Comparison of ENCODE assay signal across 8 mouse cellular contexts in the genomic region with DNA sequence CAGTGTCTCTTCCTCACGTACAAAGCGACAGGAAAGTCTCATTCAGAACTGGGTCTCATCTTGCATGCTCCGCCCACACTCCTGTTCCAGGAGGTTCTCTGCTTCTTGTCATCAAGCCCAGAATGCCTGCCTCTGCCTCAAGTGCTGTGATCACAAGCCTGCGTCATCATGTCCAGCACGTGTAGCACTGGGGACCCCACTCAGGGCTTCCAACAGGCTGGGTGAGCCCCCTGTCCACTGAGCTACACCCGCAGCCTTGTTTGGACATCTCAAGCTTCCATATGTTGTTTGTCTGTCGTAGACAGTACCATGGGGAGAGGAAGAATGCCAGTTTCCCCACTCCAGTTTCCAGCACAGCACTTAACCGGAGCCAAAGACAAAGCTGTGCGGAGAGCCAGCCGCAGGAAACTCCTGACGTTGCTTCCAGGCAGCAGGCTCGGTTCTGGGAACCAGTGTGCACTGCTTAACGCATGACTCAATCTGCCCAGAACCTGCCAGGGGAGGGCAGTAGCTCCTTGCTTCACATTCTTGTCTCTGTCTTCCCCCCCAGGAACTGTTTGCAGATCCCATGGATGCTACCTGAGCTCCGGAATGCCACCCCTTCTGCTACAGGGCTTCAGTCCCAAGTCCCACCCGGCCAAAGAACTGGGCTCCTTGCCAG. TPM values are rescaled to one million over a fixed set of nuclear protein-coding genes. Genes with fewer than 3 reads are reported as not detected.
A peak's percentile ranks its signal among the peaks of the same experiment; 100 is the strongest.
DNase-seq lines count a peak whose midpoint lies in the region; ATAC-seq lines count a peak whose summit lies in the region.

No protein-coding gene starts in this region.

- no peaks in the 10 kb centered on the region for H3K27me3 ChIP-seq in hindbrain, embryonic 14.5 days (ENCODE audit: control insufficient read depth, insufficient read depth, low read length)
- H3K27me3 ChIP-seq in lung, embryonic 15.5 days, result no peaks in the 10 kb centered on the region

- no peaks in the 10 kb centered on the region for H3K4me1 ChIP-seq in hindbrain, embryonic 14.5 days (replicated peaks; ENCODE audit: control insufficient read depth, insufficient read depth, low read length)
- H3K4me1 ChIP-seq in lung, embryonic 15.5 days, result peaks cover 12% of the 10 kb centered on the region

- H3K4me3 ChIP-seq in hindbrain, embryonic 14.5 days (replicated peaks; ENCODE audit: low read length), result no peak overlapping the region
- H3K4me3 ChIP-seq in lung, embryonic 15.5 days, result peak overlapping the region; percentile 14; the same call in 1 of the 2 replicates

- peak overlapping the region; percentile 40 for H3K4me2 ChIP-seq in hindbrain, embryonic 14.5 days (replicated peaks)
- peak overlapping the region; percentile 54 for H3K4me2 ChIP-seq in lung, embryonic 15.5 days

- no peaks in the 10 kb centered on the region for H3K9me3 ChIP-seq in hindbrain, embryonic 14.5 days (ENCODE audit: control insufficient read depth, low read length)
- H3K9me3 ChIP-seq in lung, embryonic 15.5 days, result no peaks in the 10 kb centered on the region

- H3K9ac ChIP-seq in hindbrain, embryonic 14.5 days, result no peak overlapping the region
- no peak overlapping the region; the same call in 1 of the 2 replicates for H3K9ac ChIP-seq in lung, embryonic 15.5 days

- H3K27ac ChIP-seq in hindbrain, embryonic 14.5 days, result peak overlapping the region; percentile 34; the same call in 1 of the 2 replicates
- no peak overlapping the region for H3K27ac ChIP-seq in lung, embryonic 15.5 days

- ATAC-seq in hindbrain, embryonic 14.5 days (ENCODE audit: low FRiP score), result peak; percentile 53; the same call in 1 of the 2 replicates
- peak; percentile 62 for ATAC-seq in lung, embryonic 15.5 days (ENCODE audit: borderline replicate concordance, extremely low read depth, low FRiP score, low TSS enrichment)

- peak; percentile 92 for DNase-seq in NIH3T3 (ENCODE audit: low read depth)
- peak; percentile 70 for DNase-seq in cerebellum, adult 8-10 months
- DNase-seq in frontal cortex, postnatal 14 days (ENCODE audit: low spot score in 2 of 2), result peak; percentile 50 to 54
- peak; percentile 40 for DNase-seq in hindbrain, embryonic 14.5 days (ENCODE audit: low spot score)
- DNase-seq in layer of hippocampus, postnatal 14 days (ENCODE audit: low spot score in 2 of 2), result peak; percentile 60 to 72
- DNase-seq in right cerebral cortex, postnatal 14 days, result peak; percentile 72
- DNase-seq in c-Kit-positive CD71-positive TER-119-positive erythroid progenitor cells, embryonic 14.5 days (ENCODE audit: low spot score), result no peak

- no peaks in the 10 kb centered on the region for H3K36me3 ChIP-seq in hindbrain, embryonic 14.5 days (replicated peaks; ENCODE audit: control insufficient read depth, insufficient read depth)
- no peaks in the 10 kb centered on the region for H3K36me3 ChIP-seq in lung, embryonic 15.5 days

- WGBS in hindbrain, embryonic 14.5 days, result 39% methylated on average over 15 of the region's 15 CpGs
- WGBS in lung, embryonic 15.5 days, result 23% methylated on average over 15 of the region's 15 CpGs

RNA-seq across cellular contexts. Expression of a gene that starts 31.3 kb away (rescaled TPM):
- 36.4 and 43.5 TPM in 2 replicates for polyA plus RNA-seq in hindbrain, embryonic 14.5 days (2014; fragmentation: Nextera tagmentation; extraction: Ambion mirVana)
- 10 to 100 TPM; 50.2 to 63.3 TPM for total RNA-seq in layer of hippocampus, postnatal 14 days (2021)
- 47.6 and 50.1 TPM in 2 replicates for polyA plus RNA-seq in lung, embryonic 15.5 days (2015; fragmentation: Nextera tagmentation; extraction: Ambion mirVana)

RNA-seq across cellular contexts. Expression of a gene that starts 38.5 kb away (rescaled TPM):
- polyA plus RNA-seq in hindbrain, embryonic 14.5 days (2014; fragmentation: Nextera tagmentation; extraction: Ambion mirVana), result 124 and 126 TPM in 2 replicates
- 10 to 100 TPM; 57.7 to 62.8 TPM for total RNA-seq in layer of hippocampus, postnatal 14 days (2021)
- polyA plus RNA-seq in lung, embryonic 15.5 days (2015; fragmentation: Nextera tagmentation; extraction: Ambion mirVana), result 118 and 123 TPM in 2 replicates
